Mouse (Mus musculus) cerebellum, postnatal 25 days (tissue): ENCODE measurements around the gene Srprb.
"Not testable (repeated sequence)": the region's sequence is repeated elsewhere in the genome, so short reads cannot be mapped to it uniquely, and the experiment has no call there.

Experiments
- DNase-seq, 2 experiments: peaks; one replicate each; pipeline ENCODE4 v3.0.0; 2021; ENCODE audit warnings: mixed read lengths in 2 of 2

Srprb gene

GRCm38 (mm10) chr9:103208802-103209423 lies 7.0 kb upstream of the Srprb start:
- DNase-seq = no peak

DNA sequence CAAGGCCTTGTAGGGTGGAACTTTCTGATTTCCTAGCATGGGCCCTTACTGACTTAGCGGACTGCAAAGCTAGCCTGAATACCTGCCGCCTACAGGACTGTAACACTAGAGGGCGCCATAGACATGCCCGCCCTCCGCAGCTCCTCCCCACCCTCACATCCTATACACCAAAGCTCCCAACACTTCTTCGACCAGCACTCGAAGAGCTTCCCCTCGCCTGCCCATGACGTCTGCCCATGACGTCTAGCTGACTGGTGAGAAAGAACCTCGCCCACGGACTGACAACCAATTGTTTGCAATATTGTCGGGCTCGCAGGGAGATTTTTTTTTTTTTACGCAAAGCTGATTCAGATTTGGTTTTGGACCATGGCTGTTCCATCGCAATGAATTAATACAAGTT lies 5.9 kb upstream of the Srprb start:
- peak; percentile 68 to 78 for DNase-seq

- DNase-seq = no peak
Observed at GRCm38 (mm10) chr9:103205786-103206185, 3.8 kb upstream of the Srprb start.

GRCm38 (mm10) chr9:103188416-103188815 lies 13.5 kb downstream of the Srprb start:
- no peak for DNase-seq

DNA sequence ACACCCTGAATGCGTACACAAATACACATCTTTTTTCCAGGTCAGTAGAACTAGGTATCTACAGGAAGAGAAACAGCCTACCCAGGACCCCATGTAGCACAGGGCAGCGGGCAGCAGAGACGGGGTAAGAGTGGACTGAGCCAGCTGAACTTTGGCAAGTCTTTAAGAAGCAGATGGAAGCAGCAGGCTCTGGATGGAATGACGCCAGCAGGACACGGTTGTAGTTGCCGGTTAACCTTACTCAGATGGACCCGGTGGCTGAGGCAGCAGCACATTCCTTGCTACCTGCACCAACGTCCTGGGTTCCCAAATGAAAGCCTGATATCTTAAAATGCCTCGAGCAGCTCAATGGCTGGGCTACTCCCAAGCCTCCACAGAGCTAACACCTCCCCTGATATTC lies 15.2 kb downstream of the Srprb start:
- peak; percentile 81 to 88 for DNase-seq

DNA sequence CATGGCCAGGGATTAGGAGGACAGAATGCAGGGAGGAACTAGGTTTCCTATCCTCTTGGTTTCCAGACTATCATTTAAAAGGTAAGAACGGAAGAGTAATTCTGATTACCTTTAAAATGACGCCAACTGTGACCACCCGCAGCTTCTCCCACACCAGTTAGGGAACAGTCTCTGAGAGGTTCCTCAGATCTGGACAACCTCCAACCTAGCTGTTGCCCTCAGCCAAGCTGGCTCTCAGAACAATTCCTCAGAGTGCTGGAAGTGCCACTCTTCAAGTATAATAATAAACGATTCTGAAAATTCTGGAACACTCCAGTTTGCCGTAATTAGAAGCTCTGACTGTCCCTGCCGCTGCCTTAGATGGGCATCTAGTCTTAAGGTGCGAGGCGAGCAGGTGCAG lies 16.0 kb downstream of the Srprb start:
- DNase-seq = peak; percentile 41 to 65

DNA sequence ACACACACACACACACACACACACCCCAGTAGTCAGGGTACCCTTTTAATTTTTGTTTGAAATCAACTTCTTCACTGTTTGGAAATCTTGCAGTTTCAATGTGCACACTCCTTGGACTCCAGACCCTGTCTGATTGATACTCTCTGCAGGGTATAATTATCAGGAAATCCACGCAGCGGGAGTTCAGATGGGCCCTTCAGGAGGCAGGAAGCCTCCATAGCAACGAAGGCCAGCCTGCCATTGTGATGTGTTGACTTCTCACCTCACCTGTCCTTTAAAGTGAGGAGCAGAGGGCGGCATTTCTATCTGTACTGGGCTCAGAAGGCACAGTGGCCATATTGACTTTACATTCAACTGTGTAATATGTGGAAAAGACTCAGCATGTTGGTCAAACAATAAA lies 17.1 kb downstream of the Srprb start:
- DNase-seq = no peak

DNA sequence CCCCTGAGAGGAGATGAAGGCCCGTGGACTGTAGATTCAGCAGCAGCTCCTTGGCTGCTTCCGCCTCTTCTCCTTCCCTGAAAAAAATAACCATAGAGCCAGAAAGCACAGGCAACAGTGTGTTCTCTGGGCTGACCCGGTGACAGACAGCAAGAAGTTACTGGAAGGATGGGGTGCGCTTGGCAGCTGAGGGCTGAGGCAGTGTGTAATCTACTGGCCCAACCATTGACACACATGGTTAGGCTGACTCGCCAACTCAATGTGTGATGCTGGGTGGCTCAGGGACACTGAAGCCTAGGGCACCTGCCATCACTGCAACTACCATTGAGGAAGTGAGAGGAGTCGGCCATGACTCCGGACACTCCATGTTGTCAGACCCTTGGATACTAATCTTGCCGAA lies 20.1 kb downstream of the Srprb start:
- peak in 1 of 2 experiments; percentile 13 for DNase-seq

- peak in 1 of 2 experiments; percentile 18 for DNase-seq
Observed at GRCm38 (mm10) chr9:103180807-103181565, 21.0 kb downstream of the Srprb start.

DNA sequence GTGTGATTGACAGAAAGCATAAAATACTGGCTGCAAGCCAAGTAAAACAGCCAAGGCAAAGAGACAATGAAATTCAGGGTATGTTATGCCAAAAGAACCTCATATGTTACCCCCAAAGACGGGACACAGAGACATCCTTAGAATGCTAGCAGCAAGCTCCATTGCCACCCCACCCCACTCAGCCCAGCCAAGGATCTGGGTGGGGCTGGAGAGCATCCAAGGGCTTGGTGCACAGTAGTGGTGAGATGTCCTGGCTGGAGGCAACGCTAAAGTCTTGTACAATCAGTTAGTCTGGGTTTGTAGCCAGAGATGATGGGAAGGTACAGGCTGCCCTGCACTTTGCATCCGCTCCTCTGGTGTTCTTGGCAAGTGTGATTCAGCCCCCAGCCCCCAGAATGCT lies 21.6 kb downstream of the Srprb start:
- DNase-seq = peak; percentile 66 to 78

DNA sequence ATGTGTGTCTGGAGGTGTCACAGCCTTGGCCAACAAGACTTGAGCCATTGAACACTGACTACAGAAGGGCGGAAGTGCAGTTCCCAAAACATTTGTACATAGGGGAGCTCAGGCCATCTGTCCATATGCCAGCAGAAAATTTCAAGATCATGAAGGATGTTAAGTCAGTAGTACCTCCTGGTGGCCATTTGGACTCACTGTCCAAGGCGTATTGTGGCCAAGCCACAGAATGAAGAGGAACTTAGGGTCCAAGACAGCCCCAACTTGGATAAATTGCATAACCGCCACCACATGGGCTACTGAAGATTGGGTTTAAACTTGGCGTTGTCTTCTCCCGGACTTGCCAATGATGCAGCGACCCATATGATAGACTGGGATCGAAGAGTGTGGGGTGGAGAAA lies 26.2 kb downstream of the Srprb start:
- peak in 1 of 2 experiments; percentile 9 for DNase-seq

DNA sequence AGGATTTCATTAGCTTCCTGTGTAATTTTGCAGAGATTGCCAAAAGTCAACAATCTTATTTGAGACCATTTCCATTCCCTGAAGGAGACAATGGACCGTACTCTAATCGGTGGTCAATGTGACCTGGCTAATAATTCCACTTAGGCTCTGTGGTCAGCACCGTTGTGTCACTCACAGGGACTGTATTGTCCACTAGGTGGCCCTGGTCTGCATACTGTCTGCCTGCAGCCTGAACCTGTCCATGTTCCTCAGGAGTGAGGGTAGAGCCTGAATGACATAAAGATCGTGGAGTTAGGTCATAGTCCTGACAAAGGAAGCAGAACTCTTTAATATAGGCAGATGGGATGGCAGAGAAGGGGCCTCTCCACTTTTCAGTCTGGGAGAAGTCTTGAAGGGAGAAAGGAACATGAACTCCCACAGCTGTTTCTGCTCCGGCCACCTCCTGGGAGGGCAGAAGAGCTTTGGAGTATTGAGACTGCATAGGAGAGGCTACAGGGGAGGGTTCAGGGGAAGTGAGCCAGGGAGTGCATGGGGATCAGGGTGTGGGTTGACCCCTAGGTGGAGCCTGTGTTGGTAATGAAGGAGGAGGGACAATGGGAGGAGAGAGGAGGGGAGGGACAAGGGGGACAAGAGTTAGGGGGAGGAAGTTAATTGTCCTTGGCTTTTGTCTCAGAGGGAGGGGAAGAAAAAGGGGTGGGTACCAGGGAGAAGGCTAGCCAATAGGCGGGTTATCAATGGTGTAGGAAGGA lies 27.0 kb downstream of the Srprb start:
- DNase-seq = peak; percentile 16 to 66

GRCm38 (mm10) chr9:103168771-103169170 lies 33.2 kb downstream of the Srprb start:
- DNase-seq = no peak

DNA sequence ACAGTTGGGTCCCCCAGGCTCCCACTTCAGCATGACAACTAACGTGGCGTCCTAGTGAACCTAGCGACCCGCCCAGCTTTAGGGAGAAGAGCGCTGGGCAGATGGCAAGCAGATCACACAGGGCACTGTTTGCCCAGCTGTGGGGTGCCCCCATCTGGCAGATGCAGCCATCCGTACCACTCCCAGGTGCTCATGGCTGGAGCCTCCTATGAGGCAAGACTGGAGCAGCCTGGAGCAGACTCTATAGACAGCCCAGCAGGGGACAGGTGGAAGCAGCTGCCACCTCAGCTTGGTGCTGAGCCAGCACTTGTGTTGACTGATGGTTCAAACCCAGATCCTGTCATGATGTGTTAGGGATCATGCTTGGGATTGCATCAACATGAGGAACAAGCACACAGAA lies 33.9 kb downstream of the Srprb start:
- peak in 1 of 2 experiments; percentile 42 for DNase-seq

GRCm38 (mm10) chr9:103163806-103164205 lies 38.1 kb downstream of the Srprb start:
- no peak for DNase-seq

GRCm38 (mm10) chr9:103155158-103155557 lies 46.8 kb downstream of the Srprb start:
- DNase-seq = not testable (repeated sequence)

GRCm38 (mm10) chr9:103154568-103154967 lies 47.4 kb downstream of the Srprb start:
- no peak for DNase-seq

DNA sequence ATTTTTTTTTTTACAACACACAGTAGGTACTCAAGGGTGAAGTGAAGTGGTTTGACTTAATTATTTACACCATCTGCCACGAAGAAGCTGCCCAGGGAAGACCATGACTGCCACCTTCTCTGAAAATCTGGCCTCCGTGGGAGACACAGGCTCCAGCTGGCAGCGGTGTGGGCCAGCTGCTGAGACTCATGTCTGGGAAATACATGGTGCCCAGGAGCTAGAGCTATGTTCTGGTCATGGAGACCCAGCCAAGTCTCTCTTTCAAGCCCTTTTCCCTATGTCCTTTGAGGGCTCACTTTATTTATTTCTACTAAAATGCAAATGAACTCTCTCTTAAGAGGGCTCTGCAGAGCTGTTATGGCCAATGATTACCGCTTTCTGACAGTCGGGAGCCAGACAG lies 48.7 kb downstream of the Srprb start:
- DNase-seq = peak in 1 of 2 experiments; percentile 54

DNA sequence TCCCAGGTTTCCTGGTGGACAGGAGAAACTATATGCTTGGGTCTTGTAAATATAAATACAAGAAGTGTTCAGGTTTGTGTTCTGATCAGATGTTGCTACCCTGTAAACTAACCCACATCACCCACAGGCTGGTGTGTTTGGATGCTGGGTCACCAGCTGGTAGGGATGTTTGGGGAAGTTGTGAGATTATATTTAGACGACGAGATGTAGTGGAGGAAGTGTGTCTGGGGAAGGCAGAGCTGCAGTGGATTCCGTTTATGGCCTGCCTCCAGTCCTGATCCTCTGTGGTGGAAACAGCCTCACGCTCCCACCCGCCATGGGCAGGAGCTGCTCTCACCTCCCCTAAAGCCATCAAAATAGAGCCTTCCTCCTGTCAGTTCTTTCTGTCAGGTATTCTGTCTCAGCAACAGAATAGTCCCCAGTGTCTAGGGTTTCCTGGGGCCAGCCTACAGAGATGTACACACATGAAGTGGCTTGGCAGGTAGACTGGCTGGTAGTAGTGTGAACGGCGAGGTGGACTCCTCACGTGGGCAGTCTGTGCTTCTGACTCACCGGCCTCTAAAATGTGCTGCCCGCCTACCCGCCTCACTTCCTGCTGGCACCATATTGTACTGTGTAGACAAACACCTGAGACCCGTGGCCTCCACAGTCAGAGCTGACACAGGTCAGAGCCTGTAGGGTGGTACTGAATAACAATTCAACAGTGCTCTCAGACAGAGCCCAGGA lies 52.7 kb downstream of the Srprb start:
- no peak for DNase-seq

- DNase-seq = no peak
Observed at GRCm38 (mm10) chr9:103147103-103147502, 54.8 kb downstream of the Srprb start.

- DNase-seq = no peak
Observed at GRCm38 (mm10) chr9:103146703-103147102, 55.2 kb downstream of the Srprb start.

DNA sequence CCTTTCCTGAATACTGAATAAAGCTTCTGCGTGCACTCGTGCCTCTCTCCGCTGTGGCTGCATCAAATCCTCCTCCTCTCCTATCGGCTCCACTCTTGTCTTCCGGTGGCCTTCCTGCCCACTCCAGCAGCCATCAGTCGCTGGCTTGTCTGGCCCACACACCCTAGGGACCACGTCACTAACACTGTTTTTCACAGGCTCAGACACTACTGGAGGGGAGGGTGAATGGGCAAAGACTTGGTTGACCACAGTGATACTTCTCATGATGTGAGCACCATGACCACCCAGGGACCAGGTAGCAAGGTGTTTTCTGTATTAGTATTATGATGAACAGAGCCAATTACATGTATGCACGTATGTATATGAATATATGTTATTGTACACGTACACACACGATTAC lies 55.7 kb downstream of the Srprb start:
- DNase-seq = no peak

- DNase-seq = no peak
Observed at GRCm38 (mm10) chr9:103145351-103145750, 56.6 kb downstream of the Srprb start.
